Mouse (Mus musculus) liver, embryonic 13.5 days (tissue): ENCODE measurements at regions not wholly inside any gene's neighbourhood (a gene's known extent, or its start where the extent isn't known, plus 50 kb on each side); places are given as distances from the start of the nearest gene placed in this dataset.

Experiments
- ATAC-seq: fragments of 200-750 bp; cut with Nextera tagmentation; 2 replicates; pipeline ENCODE4 v1.8.0; 2017; ENCODE audit warnings: low read depth, mild to moderate bottlenecking, moderate number of reproducible peaks, moderate library complexity
- DNase-seq: peaks from one replicate; pipeline ENCODE4 v3.0.0; 2022
- H3K27ac ChIP-seq: fragments of 300-500 bp; sonication (generic); 2 replicates; pipeline ENCODE4 v1.5.1; 2015; ENCODE audit warnings: moderate library complexity, mild to moderate bottlenecking, inconsistent platforms
- H3K27me3 ChIP-seq: fragments of 300-500 bp; sonication (generic); 2 replicates; pipeline ENCODE4 v1.6.1; 2015; ENCODE audit warnings: mild to moderate bottlenecking, inconsistent platforms
- H3K36me3 ChIP-seq: fragments of 300-500 bp; sonication (generic); 2 replicates; pipeline ENCODE4 v1.6.1; 2015; ENCODE audit warnings: mild to moderate bottlenecking, inconsistent platforms
- H3K4me1 ChIP-seq: fragments of 300-500 bp; sonication (generic); replicated peaks from 2 replicates; pipeline ENCODE4 v1.6.1; 2015; ENCODE audit warnings: inconsistent platforms
- H3K4me2 ChIP-seq: fragments of 300-500 bp; sonication (generic); 2 replicates; pipeline ENCODE4 v1.6.1; 2015; ENCODE audit warnings: inconsistent platforms, mild to moderate bottlenecking, moderate library complexity
- H3K4me3 ChIP-seq: fragments of 300-500 bp; sonication (generic); replicated peaks from 2 replicates; pipeline ENCODE4 v1.5.1; 2015; ENCODE audit warnings: mild to moderate bottlenecking, inconsistent platforms
- H3K9ac ChIP-seq: fragments of 300-500 bp; sonication (generic); 2 replicates; pipeline ENCODE4 v1.6.1; 2015; ENCODE audit warnings: mild to moderate bottlenecking, inconsistent platforms
- H3K9me3 ChIP-seq: fragments of 300-500 bp; sonication (generic); replicated peaks from 2 replicates; pipeline ENCODE4 v1.6.1; 2016; ENCODE audit warnings: inconsistent platforms
- WGBS: fragments of 180-500 bp; shearing (Covaris S2); methylation state at CpG from one replicate; pipeline ENCODE4 v1.1.7; 2015; ENCODE audit not compliant: insufficient replicate concordance; 5-methylcytosine and 5-hydroxymethylcytosine counted together

GRCm38 (mm10) chr17:26357784-26358183 lies 56.8 kb upstream of the Neurl1b start:
- Histone ChIP-seq H3K4me2 (no peak overlapping the region), H3K27ac (no peak overlapping the region), H3K36me3 (no peaks in the 10 kb centered on the region), H3K4me3 (no peak overlapping the region), H3K4me1 (peaks cover 21% of the 10 kb centered on the region), H3K9me3 (no peaks in the 10 kb centered on the region), H3K9ac (no peak overlapping the region), H3K27me3 (peaks cover 20% of the 10 kb centered on the region)
- WGBS = 50% methylated on average over 4 of the region's 4 CpGs
- no peak for ATAC-seq
- no peak for DNase-seq

- 60% methylated on average over 6 of the region's 6 CpGs for WGBS
- H3K4me1 ChIP-seq = peaks cover 27% of the 10 kb centered on the region
Observed at GRCm38 (mm10) chr17:26360711-26361110, 53.9 kb upstream of the Neurl1b start.

GRCm38 (mm10) chr17:26361420-26361819 lies 53.2 kb upstream of the Neurl1b start:
- peaks cover 27% of the 10 kb centered on the region for H3K4me1 ChIP-seq
- no peak overlapping the region for H3K27ac ChIP-seq
- H3K4me3 ChIP-seq = no peak overlapping the region
- ATAC-seq (no peak), DNase-seq (no peak)
- H3K27me3 ChIP-seq = peaks cover 16% of the 10 kb centered on the region
- H3K36me3 ChIP-seq = no peaks in the 10 kb centered on the region
- H3K4me2 ChIP-seq = peak overlapping the region; percentile 36; the same call in 1 of the 2 replicates
- WGBS = 28% methylated on average over 7 of the region's 7 CpGs
- H3K9me3 ChIP-seq = no peaks in the 10 kb centered on the region
- peak overlapping the region; percentile 33; the same call in 1 of the 2 replicates for H3K9ac ChIP-seq

More at GRCm38 (mm10) chr17:26360711-26361110, 53.9 kb upstream of the Neurl1b start:
- no peaks in the 10 kb centered on the region for H3K36me3 ChIP-seq
- no peak overlapping the region for H3K4me2 ChIP-seq
- no peak overlapping the region for H3K9ac ChIP-seq
- no peaks in the 10 kb centered on the region for H3K9me3 ChIP-seq
- DNase-seq (no peak), ATAC-seq (no peak)
- H3K27me3 ChIP-seq = peaks cover 11% of the 10 kb centered on the region; the same call in 1 of the 2 replicates
- H3K4me3 ChIP-seq = no peak overlapping the region
- H3K27ac ChIP-seq = no peak overlapping the region

- peak; percentile 74 for ATAC-seq
- H3K4me3 ChIP-seq = no peak overlapping the region
- peaks cover 27% of the 10 kb centered on the region for H3K4me1 ChIP-seq
- DNase-seq = peak; percentile 28
- 29% methylated on average over 3 of the region's 3 CpGs for WGBS
- no peak overlapping the region for H3K27ac ChIP-seq
- peak overlapping the region; percentile 36 for H3K4me2 ChIP-seq
- H3K9me3 ChIP-seq = no peaks in the 10 kb centered on the region
- H3K36me3 ChIP-seq = no peaks in the 10 kb centered on the region
- peak overlapping the region; percentile 33; the same call in 1 of the 2 replicates for H3K9ac ChIP-seq
- H3K27me3 ChIP-seq = peaks cover 20% of the 10 kb centered on the region
Observed at GRCm38 (mm10) chr17:26361992-26362391, 52.6 kb upstream of the Neurl1b start.

GRCm38 (mm10) chr17:26362586-26363361 lies 51.9 kb upstream of the Neurl1b start:
- no peaks in the 10 kb centered on the region for H3K36me3 ChIP-seq
- peaks cover 26% of the 10 kb centered on the region for H3K27me3 ChIP-seq
- peak overlapping the region; percentile 47 for H3K4me2 ChIP-seq
- H3K4me3 ChIP-seq = no peak overlapping the region
- WGBS = 49% methylated on average over 12 of the region's 12 CpGs
- 0 out of 2 replicates have a peak, but pooled peaks have one; percentile 13 for ATAC-seq
- H3K27ac ChIP-seq = no peak overlapping the region
- H3K9me3 ChIP-seq = no peaks in the 10 kb centered on the region
- peak overlapping the region; percentile 22; the same call in 1 of the 2 replicates for H3K9ac ChIP-seq
- DNase-seq = no peak
- H3K4me1 ChIP-seq = peaks cover 27% of the 10 kb centered on the region

GRCm38 (mm10) chr17:26363853-26364532 lies 50.6 kb upstream of the Neurl1b start:
- H3K9me3 ChIP-seq = no peaks in the 10 kb centered on the region
- H3K4me3 ChIP-seq = no peak overlapping the region
- H3K27ac ChIP-seq = no peak overlapping the region
- peaks cover 23% of the 10 kb centered on the region for H3K27me3 ChIP-seq
- no peaks in the 10 kb centered on the region for H3K36me3 ChIP-seq
- ATAC-seq (no peak), DNase-seq (no peak)
- H3K9ac ChIP-seq = no peak overlapping the region
- peaks cover 32% of the 10 kb centered on the region for H3K4me1 ChIP-seq
- no peak overlapping the region for H3K4me2 ChIP-seq
- WGBS = 60% methylated on average over 5 of the region's 5 CpGs
